Mouse (Mus musculus) hindbrain, embryonic 14.5 days (tissue): ENCODE data around the gene B4galt5. TPM values are rescaled to one million over a fixed set of nuclear protein-coding genes. Genes with fewer than 3 reads are reported as not detected.

Experiments used
- polyA plus RNA-seq: library from polyadenylated mRNA; unstranded; fragments of >200 nt; fragmentation: Nextera tagmentation; extraction: Ambion mirVana; gene quantifications from 2 replicates; pipeline ENCODE4 v1.2.1, GENCODE M21; 2014

Gene B4galt5
- polyA plus RNA-seq, 1 experiment from 2014 or later = 24.7 TPM

Other genes starting within 250 kb of the B4galt5 start
- 3.5 and 3.9 TPM in 2 replicates for gene Kcnb1, start 159.0 kb downstream of the B4galt5 start, polyA plus RNA-seq
- gene Ptgis, start 108.6 kb downstream of the B4galt5 start, polyA plus RNA-seq = 3.8 and 4.9 TPM in 2 replicates
- 17.9 and 22.6 TPM in 2 replicates for gene Slc9a8, start 72.5 kb upstream of the B4galt5 start, polyA plus RNA-seq
- 110 and 115 TPM in 2 replicates for gene Rnf114, start 143.5 kb upstream of the B4galt5 start, polyA plus RNA-seq
- 27.3 and 29.6 TPM in 2 replicates for gene Spata2, start 143.7 kb upstream of the B4galt5 start, polyA plus RNA-seq
- 5.5 and 7.5 TPM in 2 replicates for gene Snai1, start 189.0 kb upstream of the B4galt5 start, polyA plus RNA-seq